In the genomic region with DNA sequence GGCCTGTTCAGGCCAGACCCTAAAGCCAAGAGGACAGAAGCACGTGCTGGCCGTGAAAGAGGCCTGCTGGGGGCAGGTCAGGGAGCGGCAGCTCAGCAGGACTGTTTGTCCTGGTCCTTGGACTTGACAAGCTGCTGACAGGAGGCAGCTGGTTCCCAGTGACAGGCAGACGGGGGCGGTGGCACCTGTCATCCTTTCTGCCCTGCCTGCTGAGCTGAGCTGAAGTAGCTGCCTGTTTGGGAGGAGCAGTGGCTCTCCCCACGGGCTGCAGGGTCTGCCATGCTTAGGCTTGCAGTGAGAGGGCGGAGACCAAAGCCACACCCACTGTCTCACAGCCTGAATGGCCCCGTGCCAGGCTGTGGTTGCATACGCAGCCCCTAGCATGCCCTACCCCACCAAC, we compare ENCODE assay signal across 9 mouse cellular contexts. TPM values are rescaled to one million over a fixed set of nuclear protein-coding genes. Genes with fewer than 3 reads are reported as not detected.
DNase-seq lines count a peak whose midpoint lies in the region; ATAC-seq and TF ChIP-seq lines count a peak whose summit lies in the region.
"Had no signal": no experiment of that assay in that cellular context is flagged by ENCODE, and none has a peak within 500 bp of the region (broad histone marks: within the 10 kb centered on the region; RNA-seq: fewer than 3 reads in every experiment).

No protein-coding gene starts in this region.

- H3K27ac ChIP-seq in forebrain, embryonic 11.5 days (ENCODE audit: low read depth, low read length) = peak overlapping the region; percentile 39; the same call in 1 of the 2 replicates
- H3K27ac ChIP-seq in heart, embryonic 14.5 days (replicated peaks in 1 of 2; ENCODE audit: control insufficient read depth in 1 of 2, insufficient read depth in 1 of 2, low read depth in 2 of 2, low read length in 2 of 2) = peak overlapping the region; percentile 70 to 75
- H3K27ac ChIP-seq: left cerebral cortex, adult 2 months had no signal

- DNase-seq in 416B (ENCODE audit: low read depth) = peak; percentile 53
- DNase-seq in brain, embryonic 14.5 days (ENCODE audit: low read depth) = peak; percentile 96
- peak; percentile 80 for DNase-seq in forebrain, embryonic 11.5 days (ENCODE audit: low spot score)
- DNase-seq in layer of hippocampus, postnatal 10 days (ENCODE audit: low spot score in 2 of 2) = peak; percentile 53 to 61
- DNase-seq in lung, postnatal 25 days (ENCODE audit: low spot score) = peak; percentile 43
- DNase-seq in right cerebral cortex, postnatal 14 days = peak; percentile 15

- H3K9me3 ChIP-seq in forebrain, embryonic 11.5 days (ENCODE audit: control insufficient read depth, low read length) = no peaks in the 10 kb centered on the region
- H3K9me3 ChIP-seq in heart, embryonic 14.5 days (ENCODE audit: control insufficient read depth, low read length) = no peaks in the 10 kb centered on the region

- H3K4me1 ChIP-seq in forebrain, embryonic 11.5 days (replicated peaks; ENCODE audit: control insufficient read depth, insufficient read depth, low read length) = peaks cover 19% of the 10 kb centered on the region
- peaks cover 37 to 43% of the 10 kb centered on the region in 2 experiments for H3K4me1 ChIP-seq in heart, embryonic 14.5 days (ENCODE audit: control insufficient read depth in 2 of 2, insufficient read depth in 2 of 2, low read length in 2 of 2)

- H3K27me3 ChIP-seq in forebrain, embryonic 11.5 days (ENCODE audit: control insufficient read depth, insufficient read depth, low read length) = no peaks in the 10 kb centered on the region
- H3K27me3 ChIP-seq in heart, embryonic 14.5 days (ENCODE audit: control insufficient read depth, insufficient read depth, low read length) = no peaks in the 10 kb centered on the region; the same call in 1 of the 2 replicates

- 0 out of 2 replicates have a peak overlapping the region, but pooled peaks have one; percentile 15 for H3K4me2 ChIP-seq in forebrain, embryonic 11.5 days (ENCODE audit: low read depth, low read length, severe bottlenecking)
- H3K4me2 ChIP-seq in heart, embryonic 14.5 days (ENCODE audit: low read length) = no peak overlapping the region

- no peaks in the 10 kb centered on the region for H3K36me3 ChIP-seq in forebrain, embryonic 11.5 days (ENCODE audit: control insufficient read depth, insufficient read depth, low read length)
- H3K36me3 ChIP-seq in heart, embryonic 14.5 days (ENCODE audit: control insufficient read depth, insufficient read depth, low read length) = no peaks in the 10 kb centered on the region

- no peak overlapping the region for H3K4me3 ChIP-seq in forebrain, embryonic 11.5 days (ENCODE audit: low read depth, low read length)
- H3K4me3 ChIP-seq in heart, embryonic 14.5 days (ENCODE audit: control insufficient read depth in 1 of 2, insufficient read depth in 1 of 2, low read depth in 1 of 2, low read length in 2 of 2) = no peak overlapping the region
- H3K4me3 ChIP-seq: left cerebral cortex, adult 2 months had no signal

- 4% methylated on average over 9 of the region's 9 CpGs for WGBS in forebrain, embryonic 11.5 days
- under 1% methylated on average over 9 of the region's 9 CpGs for WGBS in heart, embryonic 14.5 days

- peak; percentile 88 for ATAC-seq in forebrain, embryonic 11.5 days (replicated peaks; ENCODE audit: low FRiP score)
- ATAC-seq in heart, embryonic 14.5 days (ENCODE audit: insufficient number of reproducible peaks, insufficient read depth, low FRiP score, low read depth) = peak; percentile 88
- ATAC-seq in monocyte, adult 5-6 weeks (replicated peaks; ENCODE audit: insufficient number of reproducible peaks, low FRiP score, low TSS enrichment, poor library complexity, severe bottlenecking) = no peak

- no peak for TF ChIP-seq CTCF in brain, embryonic 14.5 days (IDR thresholded peaks at IDR 0.05; ENCODE audit: borderline replicate concordance, extremely low read depth, insufficient read depth, insufficient read length)

- H3K9ac ChIP-seq in forebrain, embryonic 11.5 days (ENCODE audit: low read length) = peak overlapping the region; percentile 30; the same call in 1 of the 2 replicates
- 0 out of 2 replicates have a peak overlapping the region, but pooled peaks have one; percentile 23 for H3K9ac ChIP-seq in heart, embryonic 14.5 days (ENCODE audit: low read length)

- TF ChIP-seq POLR2A in brain, embryonic 14.5 days (IDR thresholded peaks at IDR 0.05; ENCODE audit: borderline replicate concordance, extremely low read depth, insufficient read depth, insufficient read length, poor library complexity, severe bottlenecking) = no peak

RNA-seq across cellular contexts. Expression of a gene that starts 50.4 kb away (rescaled TPM):
- polyA plus RNA-seq in brain, embryonic 14.5 days (2012; rRNA removed) = 0.11 and 0.14 TPM in 2 replicates
- polyA plus RNA-seq in forebrain, embryonic 11.5 days (2014; fragmentation: Nextera tagmentation; extraction: Ambion mirVana) = not detected in 2 replicates
- polyA plus RNA-seq in heart, embryonic 14.5 days (2014; fragmentation: Nextera tagmentation; extraction: Ambion mirVana) = not detected in 2 replicates
- total RNA-seq in layer of hippocampus, postnatal 10 days (2021) = 1 to 10 TPM in 1 of 2 experiments, under 1 TPM in 1; 0.58 to 1.1 TPM
- not detected in 3 replicates for total RNA-seq in monocyte, adult 5-6 weeks (2017)
- total RNA-seq: left cerebral cortex, adult 2 months had no signal

RNA-seq across cellular contexts. Expression of a gene that starts 57.3 kb away (rescaled TPM):
- polyA plus RNA-seq in brain, embryonic 14.5 days (2012; rRNA removed) = 262 and 380 TPM in 2 replicates
- 346 and 366 TPM in 2 replicates for polyA plus RNA-seq in forebrain, embryonic 11.5 days (2014; fragmentation: Nextera tagmentation; extraction: Ambion mirVana)
- 521 and 566 TPM in 2 replicates for polyA plus RNA-seq in heart, embryonic 14.5 days (2014; fragmentation: Nextera tagmentation; extraction: Ambion mirVana)
- 100 to 1,000 TPM; 282 to 343 TPM for total RNA-seq in layer of hippocampus, postnatal 10 days (2021)
- total RNA-seq in monocyte, adult 5-6 weeks (2017) = 57.2 to 123 TPM (median 99.5 TPM) in 3 replicates

Comparison
In these comparisons a context has a peak if more than half of its experiments do, and no peak if none do; other contexts are left out.
1. DNase-seq: peak in every context shown above with its lines; median percentile 96 in brain, embryonic 14.5 days; 80 in forebrain, embryonic 11.5 days; 57 in layer of hippocampus, postnatal 10 days; 53 in 416B; 43 in lung, postnatal 25 days; 15 in right cerebral cortex, postnatal 14 days.